Mouse (Mus musculus) c-Kit-negative CD71-positive TER-119-positive erythroid progenitor cells, embryonic 14.5 days (primary cell): ENCODE measurements around the gene Gm5089.

Source experiments
- DNase-seq: peaks from one replicate; pipeline ENCODE4 v3.0.0-alpha.2; 2013; ENCODE audit warnings: low read depth, low spot score

Gene Gm5089

DNA sequence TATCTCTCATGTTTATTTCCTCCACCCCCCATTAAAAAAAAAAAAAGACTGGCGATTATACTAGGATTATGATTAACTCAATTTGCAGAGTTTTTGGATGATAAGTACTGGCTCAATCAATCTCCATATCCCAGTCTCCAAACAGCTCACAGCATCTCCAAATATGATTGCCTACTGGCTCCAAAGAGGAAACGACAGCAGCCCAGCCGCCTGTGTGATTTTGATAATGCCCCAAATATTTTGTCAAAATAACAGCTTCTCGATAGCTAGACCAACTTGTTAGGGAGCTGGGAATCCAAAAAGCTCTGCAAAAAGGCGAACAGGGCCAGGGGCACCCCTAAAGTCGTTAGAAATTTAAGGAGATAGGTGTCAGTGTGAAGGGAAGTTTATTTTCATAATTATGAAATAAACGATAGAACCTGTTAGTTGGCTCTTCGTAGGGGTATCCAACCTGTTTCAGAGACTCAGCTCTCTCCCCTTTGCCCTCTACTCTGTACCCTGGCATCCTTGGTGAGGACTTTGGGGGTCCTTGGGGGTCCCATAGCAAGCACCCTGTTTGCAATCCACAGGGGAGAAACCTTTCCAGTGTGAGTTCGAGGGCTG is 27.2 kb upstream of the Gm5089 start:
- DNase-seq, result no peak

DNA sequence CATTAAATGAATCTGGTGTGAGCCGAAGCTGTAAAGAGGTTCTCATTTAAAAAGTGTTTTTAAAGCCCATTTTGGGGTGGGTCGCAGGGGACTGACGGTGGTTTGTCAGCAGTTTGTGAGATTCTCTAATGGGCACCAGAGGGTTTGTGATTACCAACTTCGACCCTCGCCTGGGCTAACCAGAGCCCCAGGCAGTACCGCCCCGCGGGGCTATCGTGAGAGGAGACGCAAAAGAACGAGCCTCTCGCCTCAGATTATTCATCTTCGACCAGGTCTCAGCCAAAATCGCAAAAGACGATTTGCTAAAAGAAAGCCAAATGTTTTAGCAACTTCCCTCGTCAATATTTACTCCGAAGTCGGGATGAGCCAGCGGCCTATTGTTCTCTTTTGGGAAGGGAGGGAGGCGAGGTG is 26.4 kb upstream of the Gm5089 start:
- no peak for DNase-seq

DNA sequence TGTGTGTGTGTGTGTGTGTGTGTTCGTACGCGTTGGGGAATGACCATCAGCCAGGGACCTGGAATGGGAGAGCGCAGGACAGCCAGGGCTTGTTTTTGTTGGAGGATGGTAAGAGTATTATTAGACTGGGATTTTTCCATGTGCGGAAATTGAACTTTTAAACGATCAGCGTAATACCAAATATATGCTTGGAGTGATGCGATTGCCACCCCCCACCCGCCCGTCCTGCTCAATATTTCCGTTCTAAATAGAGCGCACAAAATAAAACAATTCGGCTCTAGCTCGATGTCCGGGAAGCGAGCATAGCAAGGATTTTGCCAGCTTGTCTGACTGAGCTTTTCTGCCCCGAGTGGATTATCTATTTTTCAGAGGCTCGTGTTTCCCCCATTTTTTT is 25.9 kb upstream of the Gm5089 start:
- no peak for DNase-seq

DNA sequence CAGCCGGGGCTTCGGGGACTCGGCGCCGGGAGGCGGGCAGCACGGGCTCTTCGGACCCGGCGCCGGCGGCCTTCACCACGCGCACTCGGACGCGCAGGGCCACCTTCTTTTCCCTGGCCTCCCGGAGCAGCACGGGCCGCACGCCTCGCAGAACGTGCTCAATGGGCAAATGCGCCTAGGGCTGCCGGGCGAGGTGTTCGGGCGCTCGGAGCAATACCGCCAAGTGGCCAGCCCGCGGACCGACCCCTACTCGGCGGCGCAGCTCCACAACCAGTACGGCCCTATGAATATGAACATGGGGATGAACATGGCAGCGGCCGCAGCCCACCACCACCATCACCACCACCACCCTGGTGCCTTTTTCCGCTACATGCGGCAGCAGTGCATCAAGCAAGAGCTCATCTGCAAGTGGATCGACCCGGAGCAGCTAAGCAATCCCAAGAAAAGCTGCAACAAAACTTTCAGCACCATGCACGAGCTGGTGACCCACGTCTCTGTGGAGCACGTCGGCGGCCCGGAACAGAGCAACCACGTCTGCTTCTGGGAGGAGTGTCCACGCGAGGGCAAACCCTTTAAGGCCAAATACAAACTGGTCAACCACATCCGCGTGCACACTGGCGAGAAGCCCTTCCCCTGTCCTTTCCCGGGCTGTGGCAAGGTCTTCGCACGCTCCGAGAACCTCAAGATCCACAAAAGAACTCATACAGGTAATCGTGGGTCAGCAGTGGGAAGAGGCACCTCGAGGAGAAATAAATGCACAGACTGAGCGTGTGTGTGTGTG is 25.3 kb upstream of the Gm5089 start:
- no peak for DNase-seq

DNA sequence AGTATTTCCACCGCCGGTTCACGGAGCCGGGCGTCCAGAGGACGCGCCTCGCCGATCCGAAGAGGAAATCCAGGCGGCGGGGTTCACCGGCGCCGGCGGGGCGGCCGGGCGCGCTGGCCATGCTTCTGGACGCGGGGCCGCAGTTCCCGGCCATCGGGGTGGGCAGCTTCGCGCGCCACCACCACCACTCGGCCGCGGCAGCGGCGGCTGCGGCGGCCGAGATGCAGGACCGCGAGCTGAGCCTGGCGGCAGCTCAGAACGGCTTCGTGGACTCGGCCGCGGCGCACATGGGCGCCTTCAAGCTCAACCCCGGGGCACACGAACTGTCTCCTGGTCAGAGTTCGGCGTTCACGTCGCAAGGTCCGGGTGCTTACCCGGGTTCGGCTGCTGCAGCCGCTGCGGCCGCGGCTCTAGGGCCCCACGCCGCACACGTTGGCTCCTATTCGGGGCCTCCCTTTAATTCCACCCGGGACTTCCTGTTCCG is 24.7 kb upstream of the Gm5089 start:
- no peak for DNase-seq

DNA sequence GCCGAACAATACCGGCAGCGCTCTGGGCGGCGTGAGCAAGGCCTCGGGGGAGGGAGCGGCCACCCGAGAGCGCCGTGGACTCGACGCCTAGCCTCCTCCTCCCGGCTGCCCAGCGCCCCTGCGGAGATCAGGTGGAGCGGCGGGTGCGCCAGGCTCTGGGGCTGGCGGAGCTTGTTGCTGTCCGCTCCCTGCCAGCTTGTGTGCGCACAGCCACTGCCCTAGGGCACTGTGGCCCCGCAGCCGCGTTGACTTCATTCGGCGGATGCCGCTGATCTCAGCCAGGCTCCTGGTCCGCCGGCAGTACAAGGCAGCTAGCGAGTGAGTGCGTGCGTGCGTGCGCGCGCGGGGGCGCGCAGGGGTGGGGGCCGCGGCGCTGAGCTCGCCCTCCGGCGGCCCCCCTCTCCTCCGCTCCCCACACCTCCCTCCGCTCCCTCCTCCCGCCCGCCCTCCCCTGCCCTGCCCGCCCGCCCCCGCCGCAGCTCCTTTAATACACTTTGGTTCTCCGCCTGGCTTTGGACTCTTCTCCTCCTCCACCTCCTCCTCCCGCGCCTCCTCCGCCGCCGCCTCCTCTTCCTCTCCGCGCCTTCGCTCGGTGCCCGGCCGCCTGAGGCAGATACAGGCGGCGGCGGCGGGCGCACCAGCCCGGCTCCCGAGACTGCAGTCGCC is 24.1 kb upstream of the Gm5089 start, which contains the start of gene Zic2:
Gene Zic2, plus strand, starts transcription at position 545 of the 666 bp plus-strand sequence.
- no peak for DNase-seq

DNA sequence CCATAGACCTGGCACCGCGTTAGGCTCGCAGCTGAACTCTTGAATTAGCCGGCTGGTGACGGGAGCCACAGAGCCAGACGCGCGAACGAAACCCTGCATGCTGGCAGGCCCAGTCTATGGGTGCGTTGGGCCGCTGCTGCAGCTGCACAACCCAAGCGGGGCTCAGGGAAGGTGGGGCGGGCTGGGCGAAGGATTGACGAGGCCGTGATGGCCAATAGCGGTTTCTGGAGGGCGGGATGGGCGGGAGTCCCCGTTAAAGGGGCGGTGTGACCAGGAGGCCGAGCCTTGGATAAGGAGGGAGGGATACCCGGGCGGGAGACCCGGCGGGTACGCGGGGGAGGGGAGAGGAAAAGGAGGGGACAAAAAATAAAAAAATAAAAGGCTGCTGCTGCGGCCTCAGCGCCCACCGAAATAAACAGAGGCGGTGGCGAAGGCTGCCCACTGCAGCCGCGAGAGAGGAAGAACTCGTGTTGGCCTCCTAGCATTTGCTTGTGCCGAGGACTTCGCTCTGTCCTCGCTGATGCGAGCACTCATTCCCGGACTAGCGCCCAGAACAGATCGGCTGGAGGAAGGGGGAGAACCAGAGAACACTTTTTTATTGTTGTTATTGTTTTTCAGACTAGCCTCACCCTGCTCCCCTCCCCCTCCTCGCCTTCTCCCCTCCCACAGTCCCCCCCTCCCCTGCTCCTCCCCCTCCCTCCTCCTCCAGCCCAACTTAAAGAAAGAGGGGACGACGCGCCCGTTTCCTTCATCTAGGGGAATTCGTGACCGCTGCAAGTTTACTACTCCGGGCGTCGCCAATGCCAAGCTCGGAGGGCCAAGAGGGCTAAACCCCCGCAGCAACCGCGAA is 23.4 kb upstream of the Gm5089 start:
- no peak for DNase-seq

DNA sequence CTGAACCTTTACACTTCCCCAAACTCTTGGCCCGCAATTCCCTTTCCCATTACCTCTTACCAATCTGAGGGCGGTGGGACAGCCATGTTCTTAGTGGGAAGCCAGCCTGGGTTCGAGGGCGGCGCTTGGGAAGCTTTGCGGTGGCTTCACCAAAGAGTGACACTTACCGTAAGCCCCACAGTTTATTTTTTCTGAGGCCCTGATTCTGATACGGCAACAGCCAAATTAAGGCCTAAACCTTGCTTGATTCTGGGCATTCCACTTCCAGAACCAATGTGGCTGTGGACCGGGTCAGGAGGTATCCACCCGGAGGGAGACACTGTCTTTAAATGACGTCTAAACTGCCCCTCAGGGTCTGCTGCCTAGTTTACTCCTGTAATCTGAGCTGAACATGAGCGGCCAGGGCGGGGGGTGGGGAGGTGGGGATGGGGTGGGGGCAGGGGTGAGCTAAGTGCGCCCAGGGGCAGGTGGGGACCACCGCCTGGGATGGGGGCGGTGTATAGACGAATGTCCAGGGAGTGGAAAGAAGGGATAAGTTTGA is 22.4 kb upstream of the Gm5089 start:
- no peak for DNase-seq

DNA sequence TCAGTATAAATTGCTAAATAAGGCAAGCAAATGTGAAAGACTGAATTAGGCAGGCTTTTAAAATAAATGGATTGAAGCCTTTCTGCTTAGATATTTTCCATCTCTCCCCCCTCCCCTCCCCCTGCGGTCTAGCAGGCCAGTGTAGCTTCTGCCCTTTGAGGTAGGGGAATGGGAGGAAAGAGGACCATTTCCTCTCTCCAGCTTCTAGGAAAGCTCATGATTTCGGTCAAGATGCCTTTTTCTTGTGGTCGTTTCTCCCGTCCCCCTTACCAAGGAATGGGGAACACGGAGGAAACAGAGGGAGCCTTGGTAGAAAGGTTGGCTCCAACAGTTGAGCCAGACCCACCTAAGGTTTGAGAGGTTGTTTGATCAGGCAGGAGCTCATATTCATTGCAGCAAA is 21.7 kb upstream of the Gm5089 start:
- no peak for DNase-seq

DNA sequence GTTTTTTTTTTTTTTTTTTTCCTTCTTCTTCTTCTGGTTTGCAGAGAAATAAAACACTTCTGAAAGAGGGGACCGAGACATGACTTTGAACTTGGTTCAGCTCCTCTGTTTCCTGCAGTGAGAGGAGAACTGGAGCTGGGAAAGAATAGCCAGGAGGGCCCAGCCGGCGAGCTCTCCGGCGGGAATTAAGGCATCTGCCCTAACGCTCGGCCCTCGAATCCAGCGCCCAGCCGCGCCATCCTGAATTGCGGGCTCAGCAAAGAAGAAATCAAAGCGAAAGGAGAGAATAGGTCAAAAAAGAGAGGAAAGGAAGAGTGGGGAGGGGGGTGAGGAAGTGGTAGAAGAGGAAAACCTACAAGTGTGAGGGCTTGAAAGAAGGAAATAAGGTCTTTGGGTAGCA is 21.2 kb upstream of the Gm5089 start:
- no peak for DNase-seq

DNA sequence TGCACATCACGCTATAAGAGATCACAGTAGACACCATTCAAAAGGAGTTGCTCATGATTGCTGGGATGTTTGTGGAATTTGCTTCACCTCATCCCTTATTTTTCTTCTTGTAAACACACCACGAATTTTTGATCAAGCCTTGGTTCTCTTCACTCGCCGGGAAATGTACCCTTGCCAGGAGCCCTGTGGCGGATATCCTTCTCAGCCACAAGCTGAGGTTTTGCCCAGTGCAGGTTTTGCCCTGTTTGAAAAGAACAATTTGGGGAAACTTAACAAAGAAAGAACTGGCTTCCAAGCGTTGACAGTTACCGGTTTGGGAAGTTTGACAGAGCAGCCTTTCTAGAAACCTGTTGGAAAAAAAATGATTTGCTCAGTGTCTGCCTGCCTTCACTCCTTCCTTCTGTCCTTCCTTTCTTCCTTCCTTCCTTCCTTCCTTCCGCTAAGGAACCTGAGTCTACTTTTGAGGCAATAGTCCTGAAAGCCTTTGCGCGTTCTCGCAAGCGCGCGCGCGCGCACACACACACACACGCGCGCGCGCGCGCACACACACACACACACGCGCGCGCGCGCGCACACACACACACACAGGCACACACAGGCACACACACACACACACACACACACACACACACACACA is 20.7 kb upstream of the Gm5089 start:
- DNase-seq, result no peak

DNA sequence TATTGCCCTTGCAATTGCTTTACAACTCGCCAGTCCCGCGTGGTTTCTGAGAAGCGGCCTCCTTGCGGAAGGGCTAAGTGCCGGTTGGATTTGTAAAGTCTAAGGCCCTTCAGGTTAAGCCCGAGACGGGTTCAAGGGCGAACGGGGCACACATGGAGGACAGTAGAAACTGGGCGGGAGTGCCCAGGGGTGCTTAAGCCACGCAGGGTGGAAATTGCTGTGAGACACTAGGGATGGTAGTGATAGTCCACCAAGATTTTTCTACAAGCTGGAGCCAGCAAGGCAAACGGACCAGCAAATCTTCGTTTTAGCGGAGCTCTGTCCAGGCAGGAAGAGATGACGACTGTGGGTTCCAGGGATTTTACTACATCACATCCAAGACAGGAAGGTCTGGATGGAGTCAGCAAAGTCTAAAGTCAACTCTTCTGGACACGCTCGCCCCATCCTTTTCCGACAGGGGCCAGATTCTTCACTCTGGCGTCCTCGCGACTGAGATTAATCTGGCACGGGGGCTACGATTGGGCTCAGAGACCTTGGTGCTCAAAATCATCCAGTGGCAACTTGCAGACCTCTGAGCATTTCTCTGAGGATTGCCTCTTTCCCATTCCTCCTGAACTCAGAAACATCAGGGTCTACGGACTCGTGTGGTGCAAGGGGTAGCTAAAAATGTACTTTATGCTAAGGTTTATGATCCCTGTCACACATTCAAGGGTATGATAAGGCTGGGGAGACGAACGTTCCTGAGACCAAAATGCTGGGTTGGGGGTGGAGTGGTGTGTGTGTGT is 18.2 kb upstream of the Gm5089 start:
- no peak for DNase-seq

DNA sequence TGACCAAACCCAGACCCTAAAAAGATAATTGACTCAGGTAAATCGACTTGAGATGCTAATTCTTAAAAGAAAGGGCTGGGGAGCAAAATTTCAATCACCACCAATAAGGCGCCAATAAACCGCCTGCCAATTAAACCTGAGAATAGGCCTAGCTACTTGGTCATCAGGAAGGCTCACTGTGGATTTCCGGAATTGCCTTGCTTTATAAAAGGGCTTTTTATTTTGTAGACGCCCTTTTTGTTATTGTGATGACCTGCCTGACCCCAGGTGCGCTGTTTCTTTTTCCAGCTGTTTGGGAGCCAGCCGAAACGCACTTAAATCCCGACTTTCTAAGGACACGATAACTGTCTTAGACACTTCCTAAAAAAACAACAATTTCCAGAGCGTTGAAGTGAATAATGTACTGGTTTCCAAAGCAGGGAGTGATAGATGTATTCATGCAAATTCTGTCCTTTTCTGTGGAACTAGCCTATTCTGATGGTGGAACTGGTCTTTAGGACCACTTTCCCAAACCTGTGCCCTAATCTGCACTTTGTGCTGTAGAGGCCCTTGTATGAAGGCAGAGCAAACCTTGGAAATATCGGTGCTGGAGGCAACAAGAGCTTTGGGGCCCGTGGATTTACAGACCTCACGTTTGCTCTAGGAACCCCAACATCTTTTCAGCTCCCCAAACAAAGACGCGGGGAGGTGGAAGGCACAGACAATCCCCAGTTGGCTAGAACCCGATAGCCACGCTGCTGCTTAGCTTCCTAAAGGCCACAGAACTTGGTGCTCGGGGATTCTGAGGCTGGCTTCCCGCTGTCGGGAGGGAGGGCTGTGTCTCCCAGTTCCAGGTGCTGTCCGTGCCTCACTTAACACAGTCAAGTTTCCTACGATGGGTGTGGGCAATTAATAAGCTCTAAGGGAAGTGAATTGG is 17.3 kb upstream of the Gm5089 start:
- DNase-seq, result no peak

DNA sequence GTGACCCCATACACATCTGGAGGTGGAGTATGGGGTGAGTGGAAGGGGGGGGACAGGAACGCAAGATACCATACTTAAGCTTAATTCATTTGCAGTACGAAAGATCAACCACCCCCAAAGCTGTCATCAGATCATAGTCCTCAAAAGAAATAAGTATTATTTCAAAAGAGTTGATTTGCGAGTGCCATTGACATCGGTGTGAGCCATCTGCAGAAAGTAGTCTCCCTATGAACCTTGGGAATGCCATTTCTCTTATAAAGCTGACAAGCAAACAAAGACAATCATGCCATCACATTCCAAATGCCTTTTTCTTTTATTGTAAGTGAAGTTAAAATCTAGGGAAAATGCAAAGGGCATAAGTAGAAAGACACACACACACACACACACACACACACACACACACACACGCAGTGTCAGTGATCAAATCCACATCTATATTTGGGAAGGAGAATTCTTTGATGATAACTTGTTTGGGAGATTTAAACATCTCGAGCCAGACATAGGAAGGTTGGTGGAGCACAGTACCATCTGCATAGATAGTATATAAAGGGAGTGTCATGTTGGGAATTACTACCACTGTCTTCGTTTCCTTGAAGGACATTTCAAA is 15.9 kb upstream of the Gm5089 start:
- no peak for DNase-seq

DNA sequence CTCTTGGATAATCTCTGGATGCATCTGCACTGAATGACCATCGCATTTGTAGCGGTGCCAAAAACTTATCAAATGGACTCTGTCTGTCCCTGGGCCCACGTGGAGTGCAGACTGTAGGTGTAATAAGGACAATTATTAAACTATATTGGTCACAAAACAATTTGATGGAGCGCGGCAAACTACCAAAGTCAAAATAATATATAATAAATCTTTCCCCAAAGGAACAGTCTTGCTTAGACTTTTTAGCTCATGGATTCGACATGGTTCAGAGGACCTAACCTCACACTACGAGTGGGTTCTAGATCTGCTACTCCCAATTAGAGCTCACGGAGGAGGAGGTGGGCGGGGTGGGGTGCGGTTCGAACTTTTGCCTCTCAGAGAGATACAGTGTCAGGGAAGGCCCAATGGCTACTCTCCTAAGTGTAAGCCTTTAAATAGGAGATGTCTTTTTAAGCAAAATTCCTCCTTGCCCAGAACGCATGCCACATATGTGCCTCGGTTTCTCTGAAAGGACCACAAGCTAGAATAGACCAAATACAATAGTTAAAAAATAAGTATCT is 15.1 kb upstream of the Gm5089 start:
- DNase-seq, result no peak

DNA sequence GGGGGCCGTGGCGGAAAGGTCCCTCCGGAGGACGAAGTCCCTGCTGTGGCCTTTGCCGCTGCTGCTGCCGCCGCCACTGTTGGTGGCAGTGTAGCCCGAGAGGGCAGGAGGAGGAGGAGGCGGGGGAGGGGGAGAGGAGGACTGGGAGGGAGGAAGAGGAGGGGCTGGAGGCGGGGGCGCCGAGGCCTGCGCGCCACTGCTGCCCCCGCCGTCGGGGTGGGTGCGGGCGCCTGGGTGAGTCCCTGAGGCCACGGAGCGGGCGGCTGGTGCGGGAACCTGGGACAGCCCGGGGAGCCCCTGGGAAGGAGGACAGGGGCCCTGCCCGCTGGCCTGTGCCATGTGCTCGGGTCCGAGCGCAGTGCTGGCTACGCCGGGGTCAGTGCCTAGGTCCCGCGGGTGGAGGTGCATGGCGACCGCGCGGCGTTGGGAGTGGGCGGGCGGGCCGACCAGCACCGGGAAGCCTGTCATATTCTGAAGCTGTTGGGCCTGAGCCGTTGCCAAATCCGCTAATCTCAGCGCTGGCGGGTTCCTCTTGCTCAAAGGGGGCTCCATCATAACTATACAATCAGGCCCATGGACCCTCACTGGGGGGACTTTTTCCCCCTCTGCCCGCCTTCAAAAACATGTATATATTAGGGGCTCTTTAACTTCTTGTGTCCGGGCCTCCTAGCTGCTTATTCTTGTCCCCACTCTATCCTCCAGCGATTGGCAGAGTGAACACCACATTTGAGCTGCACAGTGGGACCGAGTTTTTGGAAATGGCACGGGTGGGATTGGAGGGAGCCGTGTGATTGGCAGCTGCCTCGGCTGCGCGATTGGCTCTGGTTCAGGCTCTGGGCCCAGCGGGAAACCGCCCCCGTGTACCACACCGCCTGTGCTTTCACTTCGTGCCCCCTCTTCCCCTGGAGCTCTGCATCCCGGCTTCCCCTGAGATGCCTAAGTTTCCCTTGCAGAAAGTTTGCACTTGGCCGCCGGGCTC is 14.1 kb upstream of the Gm5089 start, which contains the start of gene Zic5:
Gene Zic5, minus strand, starts transcription at position 915 of the 979 bp plus-strand sequence.
- no peak for DNase-seq

DNA sequence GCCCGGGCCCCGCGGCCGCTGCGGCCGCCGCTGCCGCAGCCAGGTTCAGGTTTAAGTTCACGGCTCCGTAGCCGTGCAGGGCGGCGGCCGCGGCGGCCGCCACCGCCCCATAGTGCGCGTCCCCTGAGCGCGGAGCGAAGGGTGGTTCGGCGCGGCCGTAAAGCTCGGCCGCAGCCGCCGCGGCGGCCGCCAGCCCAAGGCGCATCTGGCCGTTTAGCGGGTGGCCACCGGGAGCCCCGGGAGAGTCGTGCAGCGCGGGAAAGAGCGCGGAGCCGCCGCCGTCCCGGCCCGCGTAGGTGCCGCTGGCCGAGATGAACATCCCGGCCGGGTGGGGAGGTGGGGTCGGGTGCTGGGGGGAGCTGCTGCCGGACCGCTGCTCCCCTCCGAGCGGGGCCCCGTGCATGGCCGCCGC is 13.4 kb upstream of the Gm5089 start:
- no peak for DNase-seq
